Mouse (Mus musculus): ENCODE measurements around the gene Olfr823.
A peak's percentile ranks its signal among the peaks of the same experiment; 100 is the strongest.
"Not testable (repeated sequence)": the region's sequence is repeated elsewhere in the genome, so short reads cannot be mapped to it uniquely, and the experiment has no call there.

Gene Olfr823

GRCm38 (mm10) chr10:130115283-130115682 is at the start of gene Olfr823:
Olfr823 (minus strand) TSS chr10:130115383.
- DNase-seq = not testable (repeated sequence)

- no peak for DNase-seq
Measured at GRCm38 (mm10) chr10:130144121-130144520, 28.9 kb upstream of the Olfr823 start.

- not testable (repeated sequence) for DNase-seq
Measured at GRCm38 (mm10) chr10:130142481-130142880, 27.3 kb upstream of the Olfr823 start.

- no peak for DNase-seq
Measured at GRCm38 (mm10) chr10:130134811-130135210, 19.6 kb upstream of the Olfr823 start.

- not testable (repeated sequence) for DNase-seq
Measured at GRCm38 (mm10) chr10:130129900-130130299, 14.7 kb upstream of the Olfr823 start, which contains the start of gene Olfr824. Olfr824 (minus strand) TSS chr10:130130000.

- DNase-seq = not testable (repeated sequence)
Measured at GRCm38 (mm10) chr10:130116045-130116444, 862 bp upstream of the Olfr823 start.

- DNase-seq = no peak
Measured at GRCm38 (mm10) chr10:130096104-130096503, 19.1 kb downstream of the Olfr823 start.

GRCm38 (mm10) chr10:130092838-130093440 is 22.2 kb downstream of the Olfr823 start:
- peak; percentile 37 for DNase-seq

- DNase-seq = no peak
Measured at GRCm38 (mm10) chr10:130070910-130071309, 44.3 kb downstream of the Olfr823 start, which contains the start of gene Olfr822. Olfr822 (plus strand) TSS chr10:130071210.

All from right cerebral cortex, postnatal 25 days (tissue).